Comparison of ENCODE assay signal across 8 mouse cellular contexts in the genomic region with DNA sequence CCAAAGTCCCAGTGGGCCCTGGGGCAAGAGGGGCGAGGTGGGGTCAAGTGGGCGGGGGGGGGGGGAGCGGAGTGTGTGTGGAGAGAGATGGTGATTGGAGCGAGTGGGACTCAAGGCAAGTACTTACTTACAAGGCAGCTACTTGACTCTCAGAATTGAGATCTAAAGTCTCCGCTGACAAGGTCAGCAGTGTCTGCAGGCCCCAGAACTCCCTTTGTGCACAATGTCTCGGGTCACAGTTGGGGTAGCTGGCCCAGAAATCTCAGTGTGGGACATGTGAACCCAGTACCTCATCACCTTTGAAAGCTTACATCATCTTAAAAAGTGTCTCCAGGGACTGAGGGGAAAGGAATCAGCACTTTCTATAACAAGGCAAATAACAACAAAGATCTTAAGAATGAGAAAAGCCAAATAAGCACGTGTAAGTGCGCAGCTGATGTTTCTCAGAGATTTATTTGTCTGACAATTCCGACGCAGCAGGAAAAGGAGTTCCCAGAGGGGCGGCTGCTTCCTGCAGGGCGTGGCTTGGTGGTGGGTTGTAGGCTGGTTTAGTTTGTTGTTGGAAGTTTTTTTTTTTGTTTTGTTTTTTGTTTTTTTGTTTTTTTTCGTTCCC.
DNase-seq lines count a peak whose midpoint lies in the region; ATAC-seq lines count a peak whose summit lies in the region.

No protein-coding gene starts in this region.

- WGBS in hindbrain, embryonic 10.5 days = 5% methylated on average over 13 of the region's 13 CpGs
- 5% methylated on average over 12 of the region's 13 CpGs for WGBS in limb, embryonic 12.5 days

- peak; percentile 38 for DNase-seq in urinary bladder, postnatal 14 days (ENCODE audit: low spot score)
- no peak for DNase-seq in urinary bladder, adult 2 months (ENCODE audit: low spot score)
- peak; percentile 53 for DNase-seq in hindbrain, embryonic 10.5 days (ENCODE audit: low spot score)
- peak; percentile 47 for DNase-seq in neural tube, embryonic 10.5 days (ENCODE audit: extremely low spot score, low spot score)
- no peak for DNase-seq in left cerebral cortex, postnatal 4 days
- no peak for DNase-seq in gastrocnemius, postnatal 10 days
- no peak for DNase-seq in thymus, adult 18-20 months

- H3K4me1 ChIP-seq in hindbrain, embryonic 10.5 days (replicated peaks) = peaks cover 47% of the 10 kb centered on the region
- H3K4me1 ChIP-seq in limb, embryonic 12.5 days (replicated peaks) = peaks cover 34% of the 10 kb centered on the region

- H3K27me3 ChIP-seq in hindbrain, embryonic 10.5 days (ENCODE audit: insufficient read depth, poor library complexity, severe bottlenecking) = peaks cover 13% of the 10 kb centered on the region
- 0 out of 2 replicates have a peak, but pooled peaks cover 5% of the 10 kb centered on the region for H3K27me3 ChIP-seq in limb, embryonic 12.5 days

- H3K9me3 ChIP-seq in hindbrain, embryonic 10.5 days = no peaks in the 10 kb centered on the region
- no peaks in the 10 kb centered on the region for H3K9me3 ChIP-seq in limb, embryonic 12.5 days

- intact Hi-C loops in left cerebral cortex, postnatal 4 days (cut with DNase I) = no loop called here

- peak overlapping the region; percentile 65 for H3K4me2 ChIP-seq in limb, embryonic 12.5 days

- H3K36me3 ChIP-seq in hindbrain, embryonic 10.5 days = peaks cover 7% of the 10 kb centered on the region; the same call in 1 of the 2 replicates
- no peaks in the 10 kb centered on the region for H3K36me3 ChIP-seq in limb, embryonic 12.5 days

- no peak for ATAC-seq in limb, embryonic 12.5 days (ENCODE audit: insufficient number of reproducible peaks, insufficient read depth, low FRiP score, low TSS enrichment, low read depth)

- peak overlapping the region; percentile 48 for H3K4me3 ChIP-seq in hindbrain, embryonic 10.5 days
- peak overlapping the region; percentile 34 for H3K4me3 ChIP-seq in limb, embryonic 12.5 days (replicated peaks)

- H3K27ac ChIP-seq in hindbrain, embryonic 10.5 days = peak overlapping the region; percentile 81
- peak overlapping the region; percentile 53; the same call in 1 of the 2 replicates for H3K27ac ChIP-seq in limb, embryonic 12.5 days

- H3K9ac ChIP-seq in limb, embryonic 12.5 days (replicated peaks) = no peak overlapping the region

Comparison
In these comparisons a context has a peak if more than half of its experiments do, and no peak if none do; other contexts are left out.
1. DNase-seq: peak in urinary bladder, postnatal 14 days (single experiment), hindbrain, embryonic 10.5 days (single experiment) and neural tube, embryonic 10.5 days (single experiment); none in urinary bladder, adult 2 months (single experiment), left cerebral cortex, postnatal 4 days (single experiment), gastrocnemius, postnatal 10 days (single experiment) and thymus, adult 18-20 months (0 of 2).